Mouse (Mus musculus): ENCODE measurements around the gene Dclk1.
"Not testable (repeated sequence)": the region's sequence is repeated elsewhere in the genome, so short reads cannot be mapped to it uniquely, and the experiment has no call there.

The Dclk1 gene

DNA sequence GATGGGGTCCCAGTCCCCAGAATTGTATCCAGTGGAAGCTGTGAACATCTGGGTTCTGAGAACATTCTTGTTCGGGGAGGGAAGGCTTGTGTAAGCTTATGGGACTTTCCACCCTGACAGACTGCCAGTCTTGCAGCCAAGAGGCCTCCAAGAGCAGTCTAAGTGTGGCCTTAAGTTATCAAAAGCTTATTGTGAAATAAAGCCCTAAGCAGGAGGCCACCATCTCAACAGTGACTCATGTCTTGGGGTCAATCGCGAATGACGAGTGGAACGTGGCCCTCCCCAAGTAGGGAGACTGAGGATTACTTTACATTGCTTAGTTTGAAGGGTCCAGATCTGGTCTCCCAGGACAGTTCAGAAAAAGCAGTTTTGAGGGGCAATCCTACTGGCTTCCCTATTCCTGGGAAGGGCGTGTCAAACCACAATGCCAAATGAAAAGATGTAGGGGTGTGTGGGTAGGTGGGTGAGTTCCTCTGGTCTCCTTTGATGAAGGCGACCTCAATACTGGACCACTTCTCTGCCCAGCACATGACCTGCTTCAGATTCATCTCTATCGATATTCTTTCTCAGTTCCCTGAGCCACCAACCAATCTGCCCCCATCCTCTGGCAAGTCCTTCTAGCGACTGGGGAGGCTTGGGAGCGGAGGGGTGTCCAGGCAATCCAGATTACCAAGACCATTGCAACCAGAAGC, at the start of gene Dclk1:
Gene Dclk1, plus strand, starts transcription at position 635 of the 692 bp plus-strand sequence.
- no peak for DNase-seq

DNA sequence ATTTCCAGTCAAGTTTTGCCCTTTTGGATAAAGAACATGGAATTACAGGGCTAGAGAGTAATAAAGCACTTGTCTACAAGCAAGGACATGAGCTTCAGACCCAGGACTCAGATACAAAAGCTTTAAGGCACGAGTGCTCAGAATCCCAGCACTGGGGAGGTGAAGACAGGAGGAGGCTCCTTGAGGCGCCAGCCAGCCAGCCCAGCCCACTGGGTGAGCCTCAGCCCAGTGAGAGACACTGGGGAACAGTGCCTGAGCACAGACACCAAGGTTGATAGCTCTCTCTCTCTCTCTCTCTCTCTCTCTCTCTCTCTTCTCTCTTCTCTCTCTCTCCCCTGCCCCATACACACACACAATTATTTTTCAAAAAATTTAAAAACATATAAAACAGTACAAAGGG, 48.8 kb upstream of the Dclk1 start:
- DNase-seq = no peak

DNA sequence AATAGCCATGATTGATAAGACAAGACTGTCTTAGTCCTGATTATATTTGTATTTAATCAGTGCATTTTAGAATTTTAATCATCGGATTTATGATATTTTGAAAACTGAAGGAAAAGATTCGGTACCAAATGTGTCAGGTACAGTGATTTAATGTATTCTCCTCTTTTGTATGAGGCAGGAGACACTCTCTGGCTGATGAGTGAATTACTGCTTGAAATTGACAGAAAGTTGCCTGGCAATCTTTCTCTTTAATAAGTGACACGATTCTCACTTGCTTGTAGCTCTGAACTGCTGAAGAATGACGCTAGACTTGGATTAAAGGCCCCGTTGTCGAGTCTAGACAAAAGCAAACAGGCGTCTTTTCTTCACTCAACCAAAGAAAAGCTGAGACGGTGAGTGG, 47.4 kb upstream of the Dclk1 start:
- DNase-seq = no peak

DNA sequence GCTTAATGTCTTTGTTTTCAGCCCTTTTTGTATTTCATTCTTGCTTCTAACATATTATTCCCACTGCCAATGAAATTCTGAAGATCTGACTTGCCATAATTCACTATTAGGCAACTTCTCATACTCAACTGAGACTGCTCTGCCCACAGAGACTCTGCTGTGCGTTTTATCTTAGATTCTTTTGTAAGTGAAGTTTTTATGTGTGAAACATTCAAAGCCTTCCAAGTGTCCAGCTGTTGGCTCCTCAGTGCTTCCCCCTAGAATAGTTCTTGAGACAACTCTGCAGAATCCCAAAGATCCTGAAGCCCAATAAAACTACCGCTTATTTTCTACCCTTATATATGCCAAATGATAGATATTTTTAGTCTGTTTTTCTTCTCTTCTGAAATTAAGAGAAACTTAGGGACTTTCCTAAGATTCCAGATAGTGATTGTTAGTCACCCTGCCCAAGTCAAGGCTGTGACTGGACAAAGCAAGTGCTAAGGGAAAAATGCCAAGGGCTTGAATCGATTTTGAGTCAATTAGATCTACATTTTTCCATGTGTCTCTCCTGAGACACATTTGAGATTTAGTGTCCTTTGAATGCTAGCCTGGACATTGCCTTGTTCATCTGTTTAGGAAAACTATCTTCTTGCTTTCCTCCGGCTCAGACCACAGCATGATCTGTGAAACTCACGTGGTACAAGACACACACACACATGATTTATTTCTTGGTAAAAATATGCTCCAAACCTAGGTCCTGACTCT, 46.4 kb upstream of the Dclk1 start:
- no peak for DNase-seq

DNA sequence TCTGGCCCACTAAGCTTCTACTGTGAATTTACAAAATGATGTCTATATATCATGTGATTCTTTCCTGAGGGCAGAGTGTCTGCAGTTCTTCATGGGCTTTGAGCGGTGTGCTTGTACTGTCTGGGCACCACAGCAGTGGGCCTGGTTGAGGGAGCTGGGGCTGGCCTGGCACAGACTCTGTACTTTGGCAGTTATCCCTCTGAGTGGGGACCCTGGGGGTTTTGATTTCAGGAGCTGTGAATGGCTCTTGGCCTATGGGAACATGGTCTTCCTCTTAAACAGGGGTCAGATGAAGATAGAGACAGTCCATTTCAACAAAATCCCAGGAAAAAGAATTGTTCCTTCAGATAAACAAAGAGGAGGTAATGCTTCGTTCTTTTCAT, 45.8 kb upstream of the Dclk1 start:
- DNase-seq = no peak

DNA sequence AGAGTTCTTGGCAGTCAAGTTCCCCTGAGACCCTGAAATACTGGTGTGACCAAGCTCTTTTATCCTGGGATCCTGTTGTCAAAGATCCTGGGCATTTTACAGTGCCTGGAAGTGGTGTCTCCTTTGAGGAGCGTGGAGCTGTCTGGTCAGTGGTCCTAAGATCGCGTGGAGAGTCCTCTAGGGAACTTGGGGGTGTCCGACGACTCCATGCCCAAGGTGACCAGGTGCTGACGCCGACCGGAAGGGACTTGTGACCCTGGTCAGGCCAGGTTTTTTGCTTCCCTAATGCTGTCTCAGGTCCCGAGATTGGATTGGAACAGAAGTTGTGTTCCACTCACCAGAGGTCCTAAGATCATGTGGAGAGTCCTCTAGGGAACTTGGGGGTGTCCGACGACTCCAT, 38.5 kb upstream of the Dclk1 start:
- not testable (repeated sequence) for DNase-seq

DNA sequence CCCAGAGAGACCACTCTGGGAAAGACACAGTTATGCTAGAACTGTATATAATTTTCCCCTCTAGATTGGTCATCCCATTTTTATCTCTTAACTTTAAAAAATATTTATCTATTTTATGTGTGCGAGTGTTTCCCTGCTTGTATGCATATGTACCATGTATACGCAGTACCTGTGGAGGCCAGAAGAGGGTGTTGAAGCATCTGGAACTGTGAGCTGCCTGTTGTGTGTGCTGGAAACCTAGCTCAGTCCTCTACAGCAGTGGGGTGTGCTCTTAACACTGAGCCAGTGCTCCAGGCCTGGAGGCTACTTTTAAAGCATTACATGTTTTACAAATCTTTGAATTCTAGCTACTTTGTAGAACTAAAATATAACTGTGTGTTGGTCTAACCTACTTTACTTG, 35.8 kb upstream of the Dclk1 start:
- no peak for DNase-seq

DNA sequence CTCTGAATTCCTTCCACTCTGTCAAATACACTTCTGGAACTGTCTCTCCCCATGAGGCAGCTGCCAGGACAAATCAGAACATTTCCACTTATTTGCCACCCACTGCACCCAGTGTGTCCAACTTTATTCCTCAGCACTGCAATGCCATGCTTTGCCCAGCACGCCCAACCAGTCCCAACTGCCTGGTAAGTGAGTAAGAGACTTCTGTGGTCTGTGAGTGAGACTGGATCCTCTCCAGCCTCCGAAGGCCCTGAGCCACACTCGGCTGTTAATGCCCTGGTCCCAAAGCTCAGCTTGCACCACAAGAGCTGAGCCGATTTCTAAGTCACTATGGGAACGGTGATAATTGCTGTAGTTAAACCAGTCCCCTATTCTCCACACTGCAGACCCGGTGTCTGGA, 34.5 kb upstream of the Dclk1 start:
- DNase-seq = no peak

DNA sequence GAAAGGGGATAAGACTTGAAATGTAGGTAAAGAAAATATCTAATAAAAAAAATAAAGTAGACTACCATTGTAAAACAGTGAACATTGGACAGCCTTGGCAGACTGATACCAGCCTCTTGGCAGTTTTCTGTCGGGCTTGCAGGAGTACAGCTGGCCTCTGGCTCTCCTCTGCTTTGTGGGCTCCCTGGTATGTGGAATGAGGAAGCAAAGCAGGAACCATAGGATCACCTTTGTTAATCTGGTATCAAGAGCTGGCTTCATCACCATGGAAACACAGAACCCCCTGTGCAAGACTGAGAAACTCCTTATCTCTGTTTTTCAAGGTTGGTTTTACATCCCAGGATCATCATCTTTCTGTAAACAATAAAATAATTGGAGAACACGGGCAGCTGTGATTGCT, 29.9 kb upstream of the Dclk1 start:
- DNase-seq = no peak

DNA sequence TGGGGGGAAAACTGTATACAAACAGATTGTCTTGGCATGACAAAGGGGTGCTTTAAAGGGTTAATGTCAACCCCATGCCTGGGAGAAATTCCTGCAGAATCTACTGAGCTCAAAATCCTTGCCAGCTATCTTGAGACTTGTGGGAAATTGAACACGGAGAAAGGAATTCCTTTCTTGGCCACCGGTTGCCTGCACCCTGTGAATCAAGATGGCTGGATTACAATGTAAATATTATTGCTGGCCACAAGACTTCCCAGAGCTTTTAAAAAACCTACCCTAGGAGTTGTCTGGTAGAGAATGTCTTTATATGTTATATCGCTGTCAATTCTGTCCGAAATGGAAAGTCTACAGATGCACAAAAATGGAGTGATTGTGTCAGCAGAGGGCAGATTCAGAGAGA, 28.4 kb upstream of the Dclk1 start:
- no peak for DNase-seq

DNA sequence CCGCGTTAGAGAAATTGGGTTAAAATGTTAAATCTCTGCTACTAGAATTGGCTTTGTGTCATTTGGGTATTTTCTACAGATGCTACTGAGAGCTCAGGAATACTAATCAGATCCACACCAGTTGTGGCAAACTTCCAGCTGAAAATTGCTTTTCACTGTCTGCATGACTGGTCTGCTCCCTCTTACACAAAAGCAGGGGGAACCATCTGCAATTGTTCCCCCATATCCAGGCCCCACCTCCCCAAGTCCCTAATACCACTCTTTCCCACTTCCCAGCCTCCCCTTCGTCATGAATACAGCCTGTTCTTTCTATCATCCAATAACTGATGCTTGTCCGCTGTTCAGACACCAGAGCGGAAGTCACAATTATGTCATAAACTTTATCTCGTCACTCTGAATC, 27.8 kb upstream of the Dclk1 start:
- no peak for DNase-seq

DNA sequence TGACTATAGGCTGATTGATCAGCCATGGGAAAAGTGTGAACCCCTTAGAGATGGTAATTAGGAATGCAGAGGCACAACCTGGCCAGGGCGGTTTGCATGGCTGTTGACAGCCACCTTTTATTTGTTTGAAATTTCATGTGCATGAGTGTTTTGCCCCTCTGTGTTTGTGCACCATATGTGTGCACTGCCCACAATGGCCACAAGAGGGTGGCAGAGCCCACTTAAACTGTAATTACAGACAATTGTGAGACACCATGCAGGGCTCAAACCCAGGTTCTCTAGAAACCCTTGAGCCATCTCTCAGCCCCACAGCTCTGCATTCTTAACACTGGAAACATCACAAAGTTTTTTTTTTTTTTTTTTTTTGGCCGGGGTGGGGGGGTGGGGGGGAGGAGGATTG, 19.7 kb upstream of the Dclk1 start:
- DNase-seq = no peak

DNA sequence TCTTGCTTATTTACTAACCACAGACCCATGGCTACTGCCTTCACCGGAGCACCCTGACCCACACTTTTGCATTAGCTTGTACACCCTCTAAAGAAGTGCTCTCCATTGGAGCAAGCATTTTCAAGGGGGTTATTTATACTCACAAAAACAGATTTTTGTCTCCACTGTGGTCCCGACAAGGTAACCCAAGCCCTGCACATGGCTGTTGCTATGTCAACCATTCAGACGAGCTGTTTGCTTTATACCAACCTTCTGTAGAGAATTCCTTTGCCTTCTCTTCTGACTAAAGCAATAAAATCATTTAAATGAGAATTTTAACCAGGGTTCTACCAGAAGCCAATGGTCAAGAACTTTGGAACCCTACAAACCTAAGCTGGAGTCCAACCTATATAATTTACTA, 18.3 kb upstream of the Dclk1 start:
- DNase-seq = no peak

DNA sequence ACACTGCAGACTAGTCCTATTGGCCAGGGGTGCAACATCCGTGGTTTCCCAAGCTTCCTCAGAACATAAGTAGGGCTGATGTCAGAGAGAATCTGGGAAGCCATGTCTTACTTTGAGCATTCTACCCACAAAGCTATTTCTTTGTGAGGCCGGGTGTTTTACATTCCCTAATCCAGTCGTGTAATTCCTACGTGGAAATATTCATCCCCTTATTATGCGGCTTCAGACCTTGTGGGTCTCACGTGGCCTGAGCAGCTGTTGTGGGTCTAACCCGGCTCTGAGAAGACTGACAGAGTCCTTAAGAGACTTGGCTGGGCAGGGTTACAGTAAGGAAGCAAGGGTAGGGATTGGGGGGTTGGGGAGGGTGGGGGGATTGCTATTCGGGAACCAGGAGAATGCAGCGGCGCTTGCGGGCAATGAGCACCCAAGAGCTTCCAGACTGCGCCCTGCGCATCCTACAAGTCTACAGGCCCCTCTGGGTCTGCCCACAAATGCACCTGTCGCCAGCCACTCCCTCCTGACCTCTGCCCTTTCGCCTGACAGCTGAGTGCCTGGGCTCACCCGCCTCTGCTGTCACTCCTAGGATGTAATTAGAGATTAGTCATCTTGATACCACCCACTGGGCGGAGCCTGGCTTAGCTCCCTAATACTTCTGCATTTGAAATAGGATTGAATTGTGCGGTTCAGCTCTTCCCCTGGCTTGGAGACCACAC, 15.5 kb upstream of the Dclk1 start:
- no peak for DNase-seq

DNA sequence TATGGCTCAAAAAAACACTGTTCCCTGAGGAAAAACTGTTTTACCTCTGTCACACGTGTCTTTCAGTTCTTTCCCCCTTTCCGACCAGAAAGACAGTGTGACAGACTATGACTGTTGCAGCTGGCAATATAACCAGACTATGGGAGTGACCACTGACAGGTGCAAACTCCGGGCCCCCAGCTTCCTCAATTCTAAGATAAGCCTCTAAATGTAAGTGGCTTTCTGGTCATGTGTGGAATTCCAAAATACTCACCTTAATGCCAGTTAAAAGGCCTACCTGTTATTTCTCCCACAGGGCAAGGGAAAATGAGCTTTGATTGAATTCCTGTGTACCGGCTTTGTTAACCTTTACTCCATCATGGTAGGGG, 15.0 kb upstream of the Dclk1 start:
- no peak for DNase-seq

DNA sequence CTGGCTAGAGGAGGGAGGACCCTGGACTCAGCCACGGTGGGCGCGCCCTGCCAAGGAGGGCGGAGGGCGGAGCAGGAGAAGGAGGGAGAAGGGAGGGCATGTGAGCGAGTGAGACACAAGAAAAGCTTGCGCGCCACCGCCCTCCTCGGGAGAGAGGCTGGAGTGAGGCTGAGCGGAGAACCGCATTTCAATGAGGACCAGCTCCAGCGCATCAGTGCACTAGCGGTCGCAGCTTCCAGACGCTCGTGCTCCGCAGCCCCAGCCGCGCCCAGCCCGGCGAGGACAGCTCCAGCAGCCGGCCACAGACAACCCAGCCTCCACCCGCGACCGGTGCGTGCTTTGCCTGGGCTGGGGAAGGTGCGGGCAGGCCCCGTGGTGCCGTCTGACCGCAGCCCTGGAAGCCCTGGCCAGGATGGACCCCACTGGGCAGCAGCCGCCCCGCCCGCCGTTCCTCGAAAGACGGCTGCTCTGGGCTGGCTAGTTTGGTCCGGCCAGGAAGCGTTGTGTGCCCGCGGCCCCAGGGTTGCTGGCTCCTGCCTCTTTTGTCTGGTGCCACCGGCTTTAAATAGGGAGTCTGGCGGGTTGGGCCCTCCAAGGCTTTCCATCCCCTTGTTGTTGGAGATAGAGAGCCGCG, 375 bp downstream of the Dclk1 start:
- DNase-seq = peak; percentile 9

DNA sequence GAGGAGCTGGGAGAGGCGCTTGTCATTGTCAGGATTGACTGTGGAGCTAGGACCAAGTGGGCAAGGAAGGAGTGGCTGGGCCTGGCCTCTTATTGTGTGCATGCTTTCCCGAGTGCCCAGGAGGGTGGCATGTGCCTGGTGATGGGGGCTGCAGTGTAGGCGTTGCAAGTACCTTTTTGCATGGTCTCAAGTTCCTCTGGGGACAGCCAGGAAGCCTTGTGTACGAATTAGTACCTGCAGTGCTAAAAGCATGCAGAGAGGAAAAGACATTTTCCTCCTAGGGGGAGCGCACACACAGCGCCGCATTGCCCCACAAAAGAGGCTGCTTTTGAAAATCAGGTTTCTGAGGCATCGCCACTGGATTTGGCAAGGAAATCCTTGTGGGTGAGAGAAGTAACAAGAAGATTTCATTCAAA, 900 bp downstream of the Dclk1 start:
- DNase-seq = no peak

DNA sequence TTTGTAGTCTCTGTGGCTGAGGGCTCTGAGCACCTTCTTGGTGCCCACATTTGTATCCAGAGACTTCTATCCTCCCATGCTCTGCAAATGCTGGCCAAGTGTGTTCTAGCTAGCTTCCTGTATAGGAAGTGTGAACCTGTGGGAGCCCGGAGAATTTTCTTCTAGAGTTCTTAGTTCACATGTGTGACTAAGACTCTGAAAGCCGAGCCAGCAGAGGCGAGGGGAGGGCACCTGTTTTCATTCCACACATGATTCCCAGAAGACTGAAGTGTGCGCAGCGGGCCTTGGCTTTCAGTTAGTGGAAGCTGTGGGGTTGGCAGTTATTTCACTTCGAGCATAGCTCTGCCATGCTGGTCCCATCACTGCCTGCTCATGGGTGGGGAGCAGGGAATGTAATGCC, 1.9 kb downstream of the Dclk1 start:
- DNase-seq = no peak

DNA sequence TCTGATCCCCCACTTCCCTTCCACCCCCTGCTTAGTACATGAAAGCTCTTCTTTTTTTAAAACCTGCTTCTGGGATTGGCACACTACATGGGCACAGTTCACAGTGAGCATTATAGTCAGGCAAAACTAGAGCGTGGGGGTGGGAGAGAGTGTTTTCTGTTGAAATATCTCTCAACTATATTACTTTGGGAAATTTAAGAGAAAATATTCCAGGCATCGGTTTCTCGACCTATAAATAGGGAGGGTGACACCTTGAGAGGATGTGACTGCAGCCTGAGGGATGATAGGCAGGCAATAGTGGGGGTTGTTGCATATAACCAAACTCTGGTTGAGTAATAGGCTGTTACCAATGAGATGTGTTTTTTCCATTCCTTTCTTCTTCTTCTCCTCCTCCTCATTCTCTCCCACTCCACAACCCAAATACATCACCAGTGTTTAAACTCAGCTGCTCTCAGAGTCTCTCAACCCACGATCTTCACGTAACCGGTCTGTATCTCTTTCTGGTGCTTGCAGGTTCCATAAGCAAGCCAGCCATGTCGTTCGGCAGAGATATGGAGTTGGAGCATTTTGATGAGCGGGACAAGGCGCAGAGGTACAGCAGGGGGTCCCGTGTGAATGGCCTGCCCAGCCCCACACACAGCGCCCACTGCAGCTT, 4.6 kb downstream of the Dclk1 start:
- no peak for DNase-seq

DNA sequence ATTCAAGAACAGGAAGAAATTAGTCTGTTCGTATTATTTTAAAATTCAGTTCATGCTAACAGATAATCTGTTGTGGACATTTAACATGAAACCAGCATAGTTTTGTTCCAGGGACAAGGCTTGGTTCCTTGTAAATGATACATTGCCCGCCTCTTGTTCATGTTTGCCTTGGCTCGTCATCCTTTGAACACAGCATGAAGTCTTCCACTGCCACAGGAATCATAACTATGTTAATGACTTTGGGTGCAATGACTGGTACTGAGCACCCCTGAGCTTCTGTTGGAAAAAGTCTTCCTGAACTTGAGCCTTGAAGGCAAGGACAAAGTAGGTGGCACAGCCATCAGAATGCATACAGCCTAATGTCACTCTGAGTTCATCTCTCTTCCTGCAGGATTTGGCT, 5.9 kb downstream of the Dclk1 start:
- DNase-seq = no peak

DNA sequence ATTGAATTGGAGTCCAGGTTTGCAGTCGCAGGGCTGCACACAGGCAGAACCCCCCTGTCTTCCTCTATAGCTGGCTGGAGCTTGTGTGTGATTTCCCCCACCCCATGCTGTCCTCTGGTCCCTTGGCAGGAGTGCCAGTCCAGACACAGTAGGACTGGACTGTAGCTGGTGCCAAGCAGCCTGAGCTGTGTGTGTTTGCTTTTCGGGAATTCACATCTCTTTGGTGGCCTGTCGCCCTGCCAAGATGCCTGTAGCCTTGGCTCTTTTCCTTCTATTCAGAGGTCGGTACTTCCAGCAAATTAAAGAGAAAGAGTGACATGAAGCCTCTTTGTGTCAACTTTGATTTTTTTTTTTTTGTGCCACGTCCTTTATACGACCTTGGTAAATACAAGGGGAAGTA, 6.3 kb downstream of the Dclk1 start:
- no peak for DNase-seq

DNA sequence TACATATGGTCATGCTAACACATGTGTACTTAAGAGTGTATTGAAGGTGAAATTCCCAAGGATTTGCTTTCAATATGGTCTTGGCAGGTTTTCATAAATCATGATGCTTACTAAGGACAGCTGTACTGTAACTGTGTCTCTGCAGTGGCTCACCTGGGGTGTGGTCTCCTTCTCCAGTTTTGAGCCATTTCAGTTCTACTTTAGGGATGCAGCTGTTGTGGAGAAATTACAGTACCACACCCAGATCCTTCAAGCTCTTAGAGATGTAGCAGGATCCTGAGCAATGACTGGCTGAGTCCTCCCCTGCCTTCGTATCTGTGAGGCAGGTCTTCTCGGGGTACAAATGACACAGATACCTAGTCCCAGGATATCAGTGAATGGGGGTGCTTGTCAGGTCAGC, 8.5 kb downstream of the Dclk1 start:
- DNase-seq = no peak

DNA sequence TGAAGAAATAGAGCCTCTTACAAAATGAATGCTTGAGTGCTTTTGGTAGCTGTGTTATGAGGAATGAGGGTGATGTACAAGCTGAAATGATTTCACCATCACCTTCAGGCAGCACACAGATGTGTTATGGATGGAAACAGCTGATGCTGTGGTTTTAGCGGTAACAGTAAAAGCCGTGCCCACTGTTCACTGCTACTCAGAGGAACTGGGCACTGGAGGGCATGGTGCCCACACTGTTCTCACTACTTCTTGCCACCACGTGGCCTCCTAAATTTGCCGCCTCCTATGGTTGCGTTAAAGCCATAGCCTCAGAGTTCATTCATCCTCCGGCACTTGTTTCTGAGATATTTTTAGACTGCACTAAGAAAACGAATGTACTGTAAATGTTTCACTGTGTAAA, 18.0 kb downstream of the Dclk1 start:
- no peak for DNase-seq
